Mouse (Mus musculus) right cerebral cortex, postnatal 36 days (tissue): ENCODE results near the gene Rprd2.

ENCODE experiments used
- DNase-seq, 2 experiments: peaks; one replicate each; pipeline ENCODE4 v3.0.0; 2022; ENCODE audit warnings: low spot score in 2 of 2, mixed read lengths in 1 of 2

Gene Rprd2

DNA sequence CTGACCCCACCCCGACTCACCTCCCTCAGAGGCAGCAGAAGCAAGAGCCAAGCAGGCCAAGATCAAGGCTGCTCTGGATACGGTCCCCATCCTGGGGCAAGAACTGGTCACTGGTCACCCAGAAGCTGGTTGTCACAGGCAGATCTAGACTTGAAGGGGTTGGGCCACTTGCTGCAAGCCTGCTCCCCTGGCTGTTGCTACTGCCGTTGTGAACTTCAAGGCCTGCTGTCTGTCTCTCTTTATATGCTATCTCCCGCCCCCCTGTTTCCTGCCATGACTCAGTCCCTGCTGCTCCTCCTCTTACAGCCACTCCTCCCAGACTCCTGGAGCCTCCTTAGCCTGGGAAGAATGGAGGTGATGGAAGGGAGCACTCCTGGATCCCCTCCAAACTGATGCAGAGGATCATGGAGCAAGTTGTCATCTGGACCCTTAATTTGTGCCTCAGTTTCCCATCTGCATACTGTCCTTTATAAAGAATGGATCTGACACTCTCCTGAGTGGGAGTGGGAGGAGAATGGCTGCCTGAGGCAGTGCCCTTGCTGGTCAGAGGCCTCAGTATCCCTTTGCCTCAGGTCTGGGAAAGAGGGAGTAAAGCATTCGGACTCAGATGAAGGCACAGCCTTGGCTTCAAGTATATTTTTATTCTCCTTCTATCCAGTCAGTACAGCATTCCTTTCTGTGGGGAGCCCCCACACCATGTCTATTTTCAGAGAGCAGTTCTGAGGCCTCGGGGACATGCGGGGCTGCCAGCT, 79.1 kb downstream of the Rprd2 start, which contains the start of gene Ecm1:
TSS of gene Ecm1 (minus strand) at position 217 of the 752 bp plus-strand sequence.
- DNase-seq, result peak; percentile 36 to 39

DNA sequence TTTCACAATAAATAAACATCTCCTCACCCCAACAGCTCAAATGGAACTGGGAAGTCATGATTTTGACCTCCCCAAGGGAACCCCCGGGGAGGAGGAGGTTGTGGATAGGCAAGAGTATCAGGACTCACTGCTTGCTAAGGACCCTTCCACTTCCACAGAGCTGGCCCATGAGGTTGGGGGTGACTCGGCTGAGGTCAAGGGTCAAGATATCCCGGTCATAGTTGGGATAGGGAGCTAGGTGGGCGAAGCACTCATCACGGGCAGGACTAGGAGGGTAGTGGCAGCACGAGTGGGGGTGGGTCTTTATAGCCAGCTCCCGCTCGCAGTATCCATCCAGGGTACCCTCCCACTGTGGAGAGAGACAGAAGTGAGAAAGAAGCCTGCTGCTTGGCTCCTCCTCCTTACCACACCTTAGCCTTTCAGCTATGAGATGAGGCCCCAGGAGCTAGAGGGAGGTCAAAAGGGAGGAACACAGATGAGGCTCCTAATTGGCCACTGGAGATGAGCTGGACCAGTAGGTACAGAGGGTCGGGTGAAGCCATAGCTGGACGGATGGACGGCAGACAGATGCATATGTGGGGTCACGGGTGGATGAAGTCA, 83.5 kb downstream of the Rprd2 start:
- DNase-seq, result no peak

DNA sequence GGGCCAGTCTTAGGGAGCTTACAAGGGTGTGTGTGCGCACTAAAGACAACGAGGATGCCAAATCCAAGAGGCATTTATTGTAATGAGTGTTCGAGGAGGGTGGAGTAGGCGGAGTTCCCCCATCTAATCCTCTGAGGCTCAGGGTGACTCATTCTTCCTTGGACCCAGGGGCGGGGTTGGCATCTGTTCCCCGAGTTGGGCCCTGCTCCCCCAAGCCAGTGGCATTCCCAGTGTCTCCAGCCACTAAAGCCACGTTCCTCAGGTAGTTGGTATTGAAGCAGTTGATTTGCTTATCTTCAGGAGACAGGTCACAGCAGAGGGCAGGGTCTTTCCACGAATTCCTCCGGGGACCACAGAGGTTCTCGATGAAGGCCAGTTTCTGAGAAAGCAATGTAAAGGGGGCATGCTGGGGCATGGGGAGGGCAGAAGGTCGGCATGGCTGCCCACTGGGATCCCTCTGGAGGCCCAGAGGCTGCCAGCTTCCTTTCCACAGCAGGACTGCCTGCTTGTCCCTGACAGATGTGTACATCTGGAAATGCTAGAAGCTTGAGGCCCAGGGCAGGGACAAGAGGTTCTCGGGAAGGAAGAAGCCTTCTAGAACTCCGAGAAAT, 84.5 kb downstream of the Rprd2 start:
- DNase-seq, result no peak

DNA sequence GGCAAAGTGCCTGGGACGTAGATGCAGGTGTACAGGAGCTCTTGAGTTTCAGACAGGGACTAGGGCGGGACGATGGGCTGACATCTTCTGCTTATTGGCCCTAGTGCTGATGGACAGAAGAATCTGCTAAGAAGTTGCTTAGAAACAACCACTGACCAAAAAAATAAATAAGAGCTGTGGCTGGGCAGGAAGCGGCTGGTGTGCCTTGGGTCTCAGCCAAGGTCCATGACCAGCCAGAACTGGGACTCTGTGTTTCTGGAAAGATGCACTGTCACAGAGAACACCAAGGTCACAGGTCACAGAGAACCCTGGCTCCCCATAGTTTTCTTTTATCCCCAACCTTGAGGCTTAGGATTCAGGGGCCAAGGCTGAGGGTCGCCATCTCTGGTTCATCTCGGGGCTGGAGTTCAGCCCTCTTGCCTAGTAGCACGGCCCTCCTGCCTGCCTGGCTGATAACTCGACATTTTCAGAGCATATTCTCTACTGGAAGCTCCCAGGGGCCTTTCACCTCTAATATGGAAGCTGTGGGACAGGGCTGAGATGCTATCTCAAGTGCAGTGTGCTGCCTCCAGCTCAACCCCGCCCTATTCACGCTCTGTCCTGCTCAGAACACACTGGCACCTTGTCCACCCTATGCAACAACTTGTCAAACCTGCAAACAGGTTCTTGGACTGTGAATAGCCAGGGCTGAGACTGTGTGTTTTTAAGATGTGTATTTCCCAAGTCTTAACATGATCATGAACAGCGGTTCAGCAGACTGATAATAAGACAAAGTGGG, 85.7 kb downstream of the Rprd2 start:
- DNase-seq, result no peak

DNA sequence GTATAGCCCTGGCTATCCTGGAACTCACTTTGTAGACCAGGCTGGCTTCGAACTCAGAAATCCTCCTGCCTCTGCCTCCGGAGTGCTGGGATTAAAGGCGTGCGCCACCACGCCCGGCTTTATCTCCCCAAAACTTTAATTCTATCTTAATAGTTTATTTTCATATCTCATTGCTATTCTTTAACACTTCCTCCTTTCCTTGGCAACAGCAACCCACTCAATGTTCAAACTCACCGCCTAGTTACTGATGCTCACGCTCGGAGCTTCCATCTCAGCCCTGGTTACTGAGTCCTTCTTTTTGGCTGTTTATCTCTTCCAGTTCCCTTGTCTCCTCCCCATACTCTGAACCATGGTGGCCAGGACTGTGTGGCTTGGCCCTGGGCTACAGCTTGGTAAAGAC, 86.4 kb downstream of the Rprd2 start:
- DNase-seq, result peak in 1 of 2 experiments; percentile 28

DNA sequence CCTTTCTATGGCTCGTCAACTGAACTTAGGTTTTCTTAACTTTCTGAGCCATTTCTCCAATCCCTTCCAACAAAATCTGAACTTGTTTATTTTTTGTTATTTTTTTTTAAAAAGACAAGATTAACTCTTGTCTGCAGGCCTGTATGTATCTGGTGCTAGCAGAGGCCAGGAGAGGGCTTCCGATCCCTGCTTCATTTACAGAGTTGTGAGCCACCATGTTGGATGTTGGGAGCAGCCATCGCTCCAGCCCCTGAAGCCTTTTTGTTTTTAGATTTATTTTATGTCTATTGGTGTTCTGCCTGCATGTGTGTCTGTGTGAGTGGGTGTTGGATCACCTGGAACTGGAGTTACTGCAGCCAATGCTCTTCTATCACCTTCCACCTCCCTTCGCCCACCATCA, 86.9 kb downstream of the Rprd2 start:
- DNase-seq, result no peak

DNA sequence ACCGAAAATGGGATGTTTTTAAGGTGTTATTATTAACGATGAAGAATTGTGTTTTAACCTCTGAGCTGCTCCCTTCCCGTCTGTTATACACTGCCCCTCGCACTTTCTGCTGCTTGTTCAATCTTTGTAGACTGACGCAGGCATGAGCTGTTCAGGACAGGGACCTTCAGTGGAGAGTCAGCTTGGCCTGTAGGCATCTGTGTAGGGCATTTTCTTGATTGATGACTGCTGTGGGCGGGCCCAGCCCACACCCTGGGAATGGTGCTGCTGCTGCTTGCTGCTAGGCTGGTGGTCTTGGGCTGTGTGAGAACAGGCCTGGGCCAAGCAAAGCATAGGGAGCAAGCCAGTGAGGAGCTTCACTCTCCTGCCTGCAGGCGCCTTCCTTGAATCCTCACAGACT, 88.2 kb downstream of the Rprd2 start:
- no peak for DNase-seq

DNA sequence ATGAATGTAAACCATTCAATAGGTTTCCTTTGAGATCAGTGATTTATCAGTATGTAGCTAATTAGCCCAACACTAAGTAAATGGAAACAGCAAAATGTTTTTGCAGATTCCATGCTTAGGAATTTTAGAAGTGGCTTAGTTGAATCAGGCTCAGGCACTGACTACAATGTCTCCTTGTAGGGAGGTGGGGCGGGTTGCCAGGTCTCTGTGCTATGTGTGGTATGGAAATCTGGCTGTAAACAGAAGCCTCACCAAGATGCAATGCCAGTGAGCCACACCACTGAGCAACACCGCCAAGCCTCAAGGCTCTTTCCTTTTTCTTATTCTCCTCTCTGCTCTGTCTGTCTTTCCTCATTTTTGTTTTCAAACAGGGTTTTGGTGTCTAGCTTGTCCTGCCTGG, 89.8 kb downstream of the Rprd2 start:
- DNase-seq, result no peak

DNA sequence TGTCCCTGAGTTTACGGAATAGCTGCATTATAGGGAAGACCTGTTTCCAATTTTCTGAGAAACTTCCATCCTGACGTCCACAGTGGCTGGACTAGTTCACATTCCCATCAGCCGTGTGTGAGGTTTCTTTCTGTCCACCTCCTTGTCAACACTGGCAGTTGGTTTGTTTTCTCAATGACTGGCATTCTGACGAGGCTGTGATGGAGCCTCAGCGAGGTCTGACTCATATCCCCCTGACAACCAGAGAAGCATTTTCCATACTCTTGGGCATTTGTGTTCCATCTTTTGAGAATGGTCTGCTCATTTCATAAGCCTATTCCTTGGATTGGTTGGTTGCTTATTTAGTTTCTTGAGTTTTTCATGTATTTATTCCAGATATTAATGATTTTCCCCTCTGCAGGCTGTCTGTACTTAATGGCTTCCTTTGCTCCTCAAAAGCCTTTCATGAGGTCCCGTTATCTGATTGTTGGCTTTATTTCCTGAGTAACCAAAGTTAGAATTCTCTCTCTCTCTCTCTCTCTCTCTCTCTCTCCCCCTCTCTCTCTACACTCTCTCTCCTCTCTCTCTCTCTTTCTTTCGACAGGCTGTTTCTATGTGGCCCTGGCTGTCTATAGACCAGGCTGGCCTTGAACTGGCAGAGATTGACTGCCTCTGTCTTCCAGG, 91.8 kb downstream of the Rprd2 start:
- DNase-seq, result no peak

DNA sequence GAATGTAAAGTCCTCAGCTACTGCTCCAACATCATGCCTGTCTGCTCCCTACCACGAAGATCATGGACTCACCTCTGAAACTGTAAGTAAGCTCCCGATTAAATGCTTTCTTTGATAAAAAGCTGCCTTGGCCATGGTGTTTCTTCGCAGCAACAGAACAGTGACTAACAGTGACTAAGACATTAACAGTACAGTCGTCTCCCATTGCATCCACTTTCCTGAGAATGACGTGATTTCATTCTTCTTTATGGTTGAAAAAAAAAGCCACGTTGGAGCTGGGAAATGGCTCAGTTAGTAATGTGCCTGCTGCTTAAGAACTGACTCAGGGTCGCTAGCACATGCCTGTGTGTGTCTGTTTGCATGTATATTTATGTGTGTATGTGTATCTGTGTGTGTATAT, 92.8 kb downstream of the Rprd2 start:
- DNase-seq, result no peak

DNA sequence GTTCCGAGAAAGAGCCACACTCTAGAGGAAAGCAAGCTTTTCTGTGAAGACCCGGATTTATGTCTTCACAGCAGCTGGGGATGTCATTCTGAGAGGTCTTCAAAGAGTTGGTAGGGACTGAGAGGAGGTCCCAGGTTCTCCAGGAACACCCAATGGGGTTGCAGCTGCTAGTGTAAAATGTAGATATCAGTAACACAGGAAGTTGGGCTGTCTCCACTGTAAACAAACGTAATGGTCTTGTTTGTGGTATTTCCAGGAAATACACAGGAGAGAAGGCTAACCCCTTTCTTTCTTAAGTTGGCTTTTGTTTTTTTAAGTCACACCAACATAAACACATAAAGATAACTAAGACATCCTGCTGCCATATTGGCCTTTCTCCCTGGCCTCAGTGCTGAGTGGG, 96.3 kb downstream of the Rprd2 start:
- no peak for DNase-seq

DNA sequence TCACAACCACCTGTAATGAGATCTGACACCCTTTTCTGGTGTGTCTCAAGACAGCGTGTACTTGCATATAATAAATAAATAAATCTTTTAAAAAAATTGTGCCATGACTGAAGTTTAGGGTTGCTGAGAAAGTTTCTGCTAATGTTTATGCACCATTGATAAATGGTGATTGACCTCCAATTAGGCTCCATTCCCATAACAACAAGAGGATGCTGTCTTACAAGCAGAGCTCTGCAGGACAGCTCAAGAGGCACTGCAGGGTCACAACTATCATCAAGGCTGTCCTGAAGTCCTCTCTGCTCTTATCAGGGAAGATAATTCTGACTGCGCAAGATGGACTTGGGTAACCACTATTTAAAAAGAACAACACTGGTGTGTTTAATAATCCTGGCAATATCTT, 100.5 kb downstream of the Rprd2 start:
- no peak for DNase-seq

DNA sequence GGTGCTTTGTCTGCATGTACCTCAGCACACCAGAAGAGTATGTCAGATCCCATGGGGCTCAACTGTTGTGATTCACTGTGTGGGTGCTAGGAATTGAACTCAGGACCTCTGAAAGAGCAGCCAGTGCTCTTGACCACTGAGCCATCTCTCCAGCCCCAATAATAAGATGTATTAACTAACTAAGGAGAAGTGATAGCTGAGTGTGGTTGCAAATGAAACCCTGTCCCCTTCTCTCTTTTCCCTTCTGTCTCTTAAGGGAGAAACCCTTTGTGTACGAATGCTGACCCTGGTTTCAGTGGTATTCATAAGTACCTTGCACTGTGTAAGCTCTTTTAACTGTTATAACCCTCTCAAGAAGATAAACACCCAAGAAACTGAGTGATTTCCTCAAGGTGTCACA, 102.6 kb downstream of the Rprd2 start:
- DNase-seq, result no peak
